Mouse (Mus musculus): ENCODE measurements around the gene Mgea5.

DNA sequence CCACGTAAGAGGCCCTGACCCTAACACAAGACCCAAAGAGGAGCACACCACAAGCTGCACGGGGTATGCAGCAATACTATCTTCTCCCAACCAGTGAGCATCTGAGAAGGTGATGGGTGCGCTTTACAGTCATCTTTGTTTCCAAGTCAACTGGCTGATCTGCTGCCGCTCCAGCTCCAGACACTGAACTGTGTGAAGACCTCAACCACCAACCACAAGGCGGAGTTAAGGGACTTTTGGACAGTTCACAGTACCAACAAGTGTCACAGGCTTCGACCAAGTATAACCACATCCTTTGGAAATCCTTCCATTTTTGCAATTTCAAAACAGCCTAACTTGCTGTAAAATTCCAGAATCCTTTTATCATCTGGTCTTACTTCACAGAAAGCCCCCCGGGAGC is 31.8 kb downstream of the Mgea5 start:
- TF ChIP-seq CTCF (IDR thresholded peaks at IDR 0.05; ENCODE audit: low read depth, low read length) (no peak), EP300 (IDR thresholded peaks at IDR 0.05; ENCODE audit: insufficient read depth, low read depth, low read length) (no peak), POLR2A (IDR thresholded peaks at IDR 0.05; ENCODE audit: insufficient read depth, low read length) (no peak)
